Mouse (Mus musculus) liver, embryonic 14.5 days (tissue): ENCODE measurements at regions not wholly inside any gene's neighbourhood (a gene's known extent, or its start where the extent isn't known, plus 50 kb on each side); places are given as distances from the start of the nearest gene placed in this dataset.

ENCODE experiments used
- CTCF ChIP-seq: IDR thresholded peaks from 2 replicates; pipeline ENCODE4 v1.5.1; 2016; ENCODE audit warnings: antibody characterized with exemption, low read depth, control low read depth
- EP300 ChIP-seq: IDR thresholded peaks from 2 replicates; pipeline ENCODE4 v1.6.1; 2016; ENCODE audit warnings: antibody characterized with exemption, low read depth

DNA sequence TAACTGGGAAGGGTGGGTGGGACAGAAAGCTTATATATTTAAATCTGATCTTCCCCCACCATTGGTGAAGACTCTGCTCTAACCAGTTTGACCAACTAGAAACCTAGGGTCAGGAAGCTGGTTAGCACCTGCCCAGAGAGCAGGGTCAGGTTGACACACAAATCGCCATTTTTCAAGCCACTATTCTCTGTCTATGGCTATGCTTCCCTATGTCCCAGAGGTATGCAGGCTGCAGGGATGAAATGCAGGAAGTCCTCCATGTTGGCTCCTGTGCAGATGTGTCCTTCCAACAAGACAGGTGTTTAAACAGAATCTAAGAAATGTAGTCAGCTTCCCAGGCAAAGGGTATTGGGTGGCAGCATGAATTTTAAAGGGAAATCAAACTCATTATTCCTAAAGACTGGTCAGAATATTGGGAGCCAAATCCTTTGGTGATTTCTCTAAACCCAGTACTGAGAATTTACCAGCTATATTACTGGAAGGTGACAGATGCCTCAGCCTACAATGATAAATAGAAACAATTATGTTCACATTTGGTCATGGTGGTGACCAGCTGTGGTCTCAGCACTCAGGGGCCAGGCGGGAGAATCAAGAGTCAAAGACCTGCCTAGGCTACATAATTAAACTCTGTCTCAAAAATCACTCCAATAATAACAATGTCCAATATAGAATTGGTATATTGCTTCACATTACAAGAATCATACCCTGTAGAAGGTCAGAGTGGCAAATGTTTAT, 55.6 kb upstream of the Dapk1 start:
- TF ChIP-seq CTCF (no peak), EP300 (no peak)
